Mouse (Mus musculus) E14TG2a.4 (cell line): ENCODE measurements at regions not wholly inside any gene's neighbourhood (a gene's known extent, or its start where the extent isn't known, plus 50 kb on each side); places are given as distances from the start of the nearest gene placed in this dataset.

Experiments
- H3K27me3 ChIP-seq: 2 replicates; pipeline ENCODE4 v1.6.1; 2014; ENCODE audit warnings: low read length, control low read depth; ENCODE audit not compliant: insufficient read depth
- H3K36me3 ChIP-seq: 2 replicates; pipeline ENCODE4 v1.6.1; 2014; ENCODE audit warnings: low read length, control low read depth; ENCODE audit not compliant: insufficient read depth
- H3K4me1 ChIP-seq: replicated peaks from 2 replicates; pipeline ENCODE4 v1.6.1; 2014; ENCODE audit warnings: low read depth, low read length, control low read depth
- H3K4me3 ChIP-seq: replicated peaks from 2 replicates; pipeline ENCODE4 v1.5.1; 2014; ENCODE audit warnings: mild to moderate bottlenecking, low read length
- H3K9me3 ChIP-seq: 2 replicates; pipeline ENCODE4 v1.6.1; 2014; ENCODE audit warnings: low read length, control low read depth
- CTCF ChIP-seq: conservative IDR thresholded peaks from 2 replicates; pipeline ENCODE4 v1.5.1; 2014; ENCODE audit warnings: low read length
- NANOG ChIP-seq: IDR thresholded peaks from 2 replicates; pipeline ENCODE4 v1.6.1; 2014; ENCODE audit warnings: borderline replicate concordance, low read length, mixed read lengths
- POU5F1 ChIP-seq: IDR thresholded peaks from 2 replicates; pipeline ENCODE4 v1.6.1; 2014; ENCODE audit warnings: low read length, borderline replicate concordance

DNA sequence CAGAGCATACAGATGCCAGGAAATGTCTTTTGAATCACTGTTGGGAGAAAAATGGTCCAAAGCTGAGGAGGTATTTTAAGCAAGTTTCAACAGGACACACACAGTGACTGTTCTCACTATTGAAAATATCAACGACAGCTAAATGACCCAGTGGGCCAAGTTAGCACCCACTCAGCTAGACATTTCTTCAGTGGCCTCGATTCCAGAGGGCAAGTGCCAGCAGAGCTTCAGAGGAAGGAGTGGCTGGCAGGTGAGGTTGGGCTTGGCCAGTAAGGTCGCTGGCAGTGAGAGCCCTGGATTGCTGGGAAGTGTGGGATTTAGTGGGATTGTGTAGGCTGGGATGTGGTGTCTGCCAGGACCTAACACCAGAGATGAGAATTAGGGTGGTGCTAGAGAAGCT, 823.1 kb upstream of the Car8 start:
- Histone ChIP-seq H3K4me1 (peaks cover 13% of the 10 kb centered on the region), H3K36me3 (no peaks in the 10 kb centered on the region), H3K4me3 (no peak overlapping the region), H3K27me3 (peaks cover 2% of the 10 kb centered on the region; the same call in 1 of the 2 replicates), H3K9me3 (peaks cover 9% of the 10 kb centered on the region; the same call in 1 of the 2 replicates)
- TF ChIP-seq CTCF, result no peak
- no peak for TF ChIP-seq NANOG
- no peak for TF ChIP-seq POU5F1

DNA sequence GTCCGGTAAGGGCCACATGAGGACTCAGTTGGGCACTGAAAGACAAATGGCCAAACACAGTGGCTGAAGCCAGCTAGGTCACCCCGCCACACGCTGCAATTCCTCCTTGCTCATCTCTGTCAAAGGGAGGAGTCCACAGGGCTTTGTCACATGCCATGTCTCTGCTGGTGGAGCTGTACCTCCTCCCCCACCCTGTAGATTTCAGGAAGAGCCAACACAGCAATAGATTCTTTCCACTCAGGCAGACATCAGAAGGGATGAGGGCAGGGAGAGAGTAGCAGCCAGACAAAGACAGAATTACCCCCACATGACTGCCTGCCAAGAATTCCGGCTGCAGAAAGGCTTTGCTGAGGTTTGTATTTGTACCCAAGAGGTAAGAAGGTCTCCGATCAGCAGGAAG, 821.4 kb upstream of the Car8 start:
- Histone ChIP-seq H3K27me3 (peaks cover 2% of the 10 kb centered on the region; the same call in 1 of the 2 replicates), H3K9me3 (peaks cover 9% of the 10 kb centered on the region; the same call in 1 of the 2 replicates), H3K4me1 (peaks cover 22% of the 10 kb centered on the region), H3K4me3 (no peak overlapping the region), H3K36me3 (no peaks in the 10 kb centered on the region)
- TF ChIP-seq CTCF, result no peak
- TF ChIP-seq POU5F1, result no peak
- no peak for TF ChIP-seq NANOG

DNA sequence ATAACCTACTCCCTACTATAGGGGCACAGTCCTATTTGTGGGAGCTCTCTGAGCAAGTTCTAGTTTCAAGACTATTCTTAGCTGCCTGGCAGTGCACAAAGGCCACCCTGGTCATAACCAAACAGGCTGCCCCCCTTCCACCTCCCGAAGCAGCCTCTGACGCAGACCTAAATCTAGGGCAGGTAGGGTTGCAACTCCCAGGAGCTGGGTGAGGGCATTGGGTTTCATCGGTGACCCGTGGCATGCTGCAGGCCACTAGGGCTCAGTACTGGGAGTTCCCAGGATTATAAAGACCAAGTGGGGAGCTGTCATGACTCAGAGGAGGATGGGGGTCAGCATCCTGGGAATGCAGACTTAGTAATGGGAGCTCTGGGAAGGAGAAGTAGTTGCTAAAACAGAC, 818.8 kb upstream of the Car8 start:
- Histone ChIP-seq H3K27me3 (peaks cover 2% of the 10 kb centered on the region; the same call in 1 of the 2 replicates), H3K4me1 (peaks cover 23% of the 10 kb centered on the region)

DNA sequence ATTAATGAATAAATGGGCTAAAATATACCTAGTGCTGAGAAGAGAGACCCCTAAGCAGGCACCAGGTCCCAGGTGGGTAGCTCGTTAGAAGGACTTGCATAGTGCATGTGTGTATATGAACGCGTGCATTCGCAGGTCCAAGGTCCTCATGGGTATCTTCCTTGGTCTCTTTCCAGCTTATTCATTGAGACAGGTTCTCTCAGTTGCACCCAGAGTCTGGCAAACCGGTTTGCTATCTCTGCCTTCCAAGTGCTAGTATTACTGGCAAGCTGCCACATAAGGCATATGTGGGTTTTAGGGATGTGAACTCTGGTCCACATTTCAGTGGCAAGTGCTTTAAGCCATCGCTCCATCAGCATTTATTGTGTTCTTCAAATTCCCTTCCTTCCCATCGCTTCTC, 818.3 kb upstream of the Car8 start:
- H3K27me3 ChIP-seq, result peaks cover 2% of the 10 kb centered on the region; the same call in 1 of the 2 replicates
- no peak overlapping the region for H3K4me3 ChIP-seq
- no peaks in the 10 kb centered on the region for H3K36me3 ChIP-seq
- H3K4me1 ChIP-seq, result peaks cover 23% of the 10 kb centered on the region
- peaks cover 9% of the 10 kb centered on the region; the same call in 1 of the 2 replicates for H3K9me3 ChIP-seq
- TF ChIP-seq CTCF (no peak), POU5F1 (no peak), NANOG (no peak)

More for the DNA sequence above, 818.8 kb upstream of the Car8 start:
- no peak for TF ChIP-seq NANOG
- TF ChIP-seq POU5F1, result no peak
- no peak for TF ChIP-seq CTCF
- no peak overlapping the region for H3K4me3 ChIP-seq
- peaks cover 9% of the 10 kb centered on the region; the same call in 1 of the 2 replicates for H3K9me3 ChIP-seq
- H3K36me3 ChIP-seq, result no peaks in the 10 kb centered on the region

DNA sequence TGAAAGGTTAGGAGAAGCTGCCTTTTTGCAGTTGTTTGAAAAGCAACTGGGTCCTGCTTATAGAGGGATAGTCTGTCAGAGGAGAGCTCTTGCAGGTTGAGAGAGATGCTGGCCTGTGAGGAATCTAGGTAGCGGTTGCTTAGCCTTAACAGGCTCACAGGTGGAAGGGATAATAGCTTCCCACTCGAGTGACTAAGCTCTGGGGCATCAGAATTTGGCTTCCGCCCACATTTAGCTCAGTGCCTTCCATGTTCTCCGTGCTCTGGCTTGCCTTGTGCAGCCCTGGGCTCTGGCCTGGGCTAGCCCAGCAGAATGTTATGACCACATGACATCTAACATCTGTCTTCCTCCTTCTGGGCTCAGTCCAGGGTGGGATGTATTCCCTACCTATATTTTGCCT, 817.0 kb upstream of the Car8 start:
- no peak for TF ChIP-seq NANOG
- TF ChIP-seq CTCF, result no peak
- no peak for TF ChIP-seq POU5F1
- peaks cover 23% of the 10 kb centered on the region for H3K4me1 ChIP-seq
- H3K27me3 ChIP-seq, result peaks cover 2% of the 10 kb centered on the region; the same call in 1 of the 2 replicates
- H3K9me3 ChIP-seq, result peaks cover 9% of the 10 kb centered on the region; the same call in 1 of the 2 replicates
- H3K4me3 ChIP-seq, result no peak overlapping the region
- H3K36me3 ChIP-seq, result no peaks in the 10 kb centered on the region

DNA sequence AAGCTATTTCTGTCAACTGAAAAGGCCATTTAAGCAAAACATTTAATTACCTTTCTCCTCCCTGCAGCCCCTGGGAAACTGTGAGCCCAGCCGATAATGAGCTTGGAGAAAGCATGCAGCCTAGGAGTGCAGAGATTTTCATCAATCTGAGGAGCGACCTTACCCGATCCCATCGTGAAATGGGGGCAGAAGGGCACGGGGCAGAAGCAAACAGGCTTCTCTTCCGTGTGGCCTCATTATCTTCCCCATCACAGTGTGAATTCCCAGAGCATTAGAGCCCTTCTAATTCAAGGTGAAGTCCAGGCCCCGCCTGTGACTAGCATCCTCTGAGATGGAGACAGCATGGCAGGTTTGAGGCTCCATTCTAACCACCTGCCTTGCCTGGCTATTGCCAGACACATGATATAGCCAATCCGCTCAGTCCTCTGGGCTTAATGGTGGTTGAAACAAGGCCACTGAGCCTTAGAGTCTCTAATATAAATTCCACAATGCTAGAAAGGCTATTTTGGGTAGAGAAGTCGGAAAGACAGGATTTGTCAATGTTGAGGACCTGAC, 816.5 kb upstream of the Car8 start:
- no peaks in the 10 kb centered on the region for H3K36me3 ChIP-seq
- peaks cover 2% of the 10 kb centered on the region; the same call in 1 of the 2 replicates for H3K27me3 ChIP-seq

DNA sequence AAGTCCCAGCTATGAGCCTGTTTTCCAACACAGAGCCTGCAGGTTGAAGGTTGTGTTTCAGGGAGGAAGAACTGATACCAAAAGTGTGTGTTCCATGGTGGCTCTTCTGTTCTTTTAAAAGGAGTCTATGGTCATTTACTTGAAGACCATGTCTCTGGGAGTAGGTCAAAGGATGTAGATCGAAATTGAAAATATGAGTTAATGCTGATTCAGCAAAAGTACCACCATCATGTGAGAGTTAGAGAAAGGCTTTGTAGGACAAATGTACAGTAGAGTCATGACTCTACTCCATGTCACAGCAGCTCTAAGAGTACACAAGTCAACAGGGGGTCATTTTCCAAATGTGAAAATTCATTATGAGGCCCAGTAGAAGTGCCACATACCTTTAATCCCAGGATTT, 810.0 kb upstream of the Car8 start:
- no peaks in the 10 kb centered on the region for H3K4me1 ChIP-seq
- no peaks in the 10 kb centered on the region for H3K27me3 ChIP-seq
- TF ChIP-seq CTCF (no peak), POU5F1 (no peak), NANOG (no peak)
- H3K9me3 ChIP-seq, result no peaks in the 10 kb centered on the region
- H3K4me3 ChIP-seq, result no peak overlapping the region
- no peaks in the 10 kb centered on the region for H3K36me3 ChIP-seq

More for the DNA sequence above, 816.5 kb upstream of the Car8 start:
- peaks cover 9% of the 10 kb centered on the region; the same call in 1 of the 2 replicates for H3K9me3 ChIP-seq
- TF ChIP-seq POU5F1, result no peak
- no peak for TF ChIP-seq CTCF
- no peak for TF ChIP-seq NANOG
- H3K4me1 ChIP-seq, result peaks cover 22% of the 10 kb centered on the region
- H3K4me3 ChIP-seq, result no peak overlapping the region

DNA sequence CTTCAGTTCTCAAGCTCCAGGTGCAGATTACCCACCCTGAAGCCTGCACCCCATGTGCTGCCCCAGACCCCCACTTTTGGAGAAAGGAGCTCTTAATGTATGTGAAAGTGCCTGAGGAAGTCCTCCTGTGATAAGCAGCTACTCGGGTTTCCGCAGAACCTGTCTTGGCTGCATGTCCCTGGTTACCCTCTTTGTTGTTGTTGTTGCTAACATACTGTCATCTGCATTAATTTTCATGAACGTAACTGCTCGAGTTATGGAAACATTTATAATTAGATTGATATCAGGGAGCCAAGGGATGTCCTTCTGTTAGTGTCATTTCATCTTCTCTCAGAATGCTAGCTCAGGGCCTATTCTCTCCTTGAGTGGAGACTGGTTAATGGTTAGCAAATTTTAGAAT, 808.3 kb upstream of the Car8 start:
- no peaks in the 10 kb centered on the region for H3K9me3 ChIP-seq

DNA sequence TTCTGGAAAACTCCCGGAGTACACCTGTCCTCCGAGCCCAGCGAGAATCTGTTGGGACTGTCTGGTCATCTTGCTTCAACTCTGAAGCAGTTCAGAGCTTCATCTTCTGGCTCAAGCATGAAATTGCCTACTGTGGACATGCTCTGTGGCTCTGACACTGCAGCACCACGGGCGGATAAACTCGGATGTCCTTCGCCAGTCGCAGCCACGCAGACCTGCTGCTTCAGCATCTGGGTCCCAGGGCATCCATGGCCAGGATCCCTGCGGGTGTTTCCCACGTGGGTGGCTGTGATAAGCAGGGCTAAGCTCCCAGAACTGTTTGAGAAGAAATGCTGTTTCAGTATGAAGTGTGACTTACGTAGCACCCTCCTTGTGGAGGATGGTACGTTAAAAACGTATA, 807.6 kb upstream of the Car8 start:
- no peak for TF ChIP-seq CTCF
- TF ChIP-seq POU5F1, result no peak
- Histone ChIP-seq H3K4me3 (no peak overlapping the region), H3K4me1 (no peaks in the 10 kb centered on the region), H3K36me3 (no peaks in the 10 kb centered on the region), H3K27me3 (no peaks in the 10 kb centered on the region), H3K9me3 (no peaks in the 10 kb centered on the region)

More for the DNA sequence above, 808.3 kb upstream of the Car8 start:
- no peaks in the 10 kb centered on the region for H3K4me1 ChIP-seq
- H3K4me3 ChIP-seq, result no peak overlapping the region
- H3K27me3 ChIP-seq, result no peaks in the 10 kb centered on the region
- no peaks in the 10 kb centered on the region for H3K36me3 ChIP-seq
- TF ChIP-seq NANOG (no peak), POU5F1 (no peak), CTCF (no peak)
